Mouse (Mus musculus): ENCODE results near the gene Tmco4. TPM values are rescaled to one million over a fixed set of nuclear protein-coding genes. Genes with fewer than 3 reads are reported as not detected.

Gene Tmco4
- polyA plus RNA-seq (2012; rRNA removed; ENCODE audit: low replicate concordance): 12.7 and 15.2 TPM in 2 replicates

GRCm38 (mm10) chr4:138972827-138973718, at the start of gene Tmco4:
Gene Tmco4 (plus strand): TSS chr4:138972888.

GRCm38 (mm10) chr4:138966866-138967265, 5.8 kb upstream of the Tmco4 start, which contains the start of gene Rnf186:
Gene Rnf186 (plus strand): TSS chr4:138967112.

GRCm38 (mm10) chr4:139075041-139075711, 102.5 kb downstream of the Tmco4 start, which contains the start of gene Htr6:
Gene Htr6 (minus strand): TSS chr4:139075570.

GRCm38 (mm10) chr4:139092356-139093195, 119.9 kb downstream of the Tmco4 start, which contains the start of gene Nbl1:
Gene Nbl1 (minus strand): TSS chr4:139092993.

Other genes with a start within 250 kb of the Tmco4 start
- gene Pla2g2c, start 248.1 kb upstream of the Tmco4 start, polyA plus RNA-seq (2012; rRNA removed; ENCODE audit: low replicate concordance): 0.12 TPM in 1 of 2 replicates, not detected in the other
- 0.27 and 2.8 TPM in 2 replicates for gene Ubxn10, start 235.7 kb upstream of the Tmco4 start, polyA plus RNA-seq (2012; rRNA removed; ENCODE audit: low replicate concordance)
- gene Pla2g2f, start 215.3 kb upstream of the Tmco4 start, polyA plus RNA-seq (2012; rRNA removed; ENCODE audit: low replicate concordance): not detected in 2 replicates
- gene Pla2g2d, start 197.2 kb upstream of the Tmco4 start, polyA plus RNA-seq (2012; rRNA removed; ENCODE audit: low replicate concordance): 7.6 and 13.3 TPM in 2 replicates
- 5.8 and 11.2 TPM in 2 replicates for gene Pla2g5, start 109.4 kb upstream of the Tmco4 start, polyA plus RNA-seq (2012; rRNA removed; ENCODE audit: low replicate concordance)
- 0.51 TPM in 1 of 2 replicates, not detected in the other for gene Gm13030, start 98.9 kb upstream of the Tmco4 start, polyA plus RNA-seq (2012; rRNA removed; ENCODE audit: low replicate concordance)
- 2.8 and 35.2 TPM in 2 replicates for gene Pla2g2e, start 94.9 kb upstream of the Tmco4 start, polyA plus RNA-seq (2012; rRNA removed; ENCODE audit: low replicate concordance)
- gene Otud3, start 58.9 kb upstream of the Tmco4 start, polyA plus RNA-seq (2012; rRNA removed; ENCODE audit: low replicate concordance): 9.3 and 9.5 TPM in 2 replicates
- 0.09 and 1.5 TPM in 2 replicates for gene Rnf186, start 5.8 kb upstream of the Tmco4 start, polyA plus RNA-seq (2012; rRNA removed; ENCODE audit: low replicate concordance)
- 0.09 and 0.46 TPM in 2 replicates for gene Htr6, start 102.7 kb downstream of the Tmco4 start, polyA plus RNA-seq (2012; rRNA removed; ENCODE audit: low replicate concordance)
- gene Nbl1, start 120.1 kb downstream of the Tmco4 start, polyA plus RNA-seq (2012; rRNA removed; ENCODE audit: low replicate concordance): 127 and 651 TPM in 2 replicates
- 75.1 and 94.2 TPM in 2 replicates for gene Minos1, start 158.2 kb downstream of the Tmco4 start, polyA plus RNA-seq (2012; rRNA removed; ENCODE audit: low replicate concordance)
- gene Capzb, start 220.0 kb downstream of the Tmco4 start, polyA plus RNA-seq (2012; rRNA removed; ENCODE audit: low replicate concordance): 147 and 189 TPM in 2 replicates

Measured in subcutaneous adipose tissue, adult 2 months (tissue).